Mouse (Mus musculus) heart, embryonic 13.5 days (tissue): ENCODE measurements at regions not wholly inside any gene's neighbourhood (a gene's known extent, or its start where the extent isn't known, plus 50 kb on each side); places are given as distances from the start of the nearest gene placed in this dataset.
"Not testable (repeated sequence)": the region's sequence is repeated elsewhere in the genome, so short reads cannot be mapped to it uniquely, and the experiment has no call there.

Experiments used
- ATAC-seq: fragments of 200-750 bp; cut with Nextera tagmentation; 2 replicates; pipeline ENCODE4 v1.8.0; 2017; ENCODE audit warnings: moderate TSS enrichment; ENCODE audit not compliant: insufficient number of reproducible peaks, low FRiP score, low TSS enrichment; ENCODE audit errors: extremely low read depth
- H3K27ac ChIP-seq: fragments of 300-500 bp; sonication (generic); replicated peaks from 2 replicates; pipeline ENCODE4 v1.5.1; 2015; ENCODE audit warnings: moderate library complexity, mild to moderate bottlenecking, inconsistent platforms
- H3K27me3 ChIP-seq: fragments of 300-500 bp; sonication (generic); replicated peaks from 2 replicates; pipeline ENCODE4 v1.6.1; 2015; ENCODE audit warnings: mild to moderate bottlenecking, inconsistent platforms
- H3K36me3 ChIP-seq: fragments of 300-500 bp; sonication (generic); 2 replicates; pipeline ENCODE4 v1.6.1; 2015; ENCODE audit warnings: mild to moderate bottlenecking, inconsistent platforms
- H3K4me1 ChIP-seq: fragments of 300-500 bp; sonication (generic); 2 replicates; pipeline ENCODE4 v1.6.1; 2015; ENCODE audit warnings: inconsistent platforms
- H3K4me2 ChIP-seq: fragments of 300-500 bp; sonication (generic); 2 replicates; pipeline ENCODE4 v1.6.1; 2015; ENCODE audit warnings: inconsistent platforms, mild to moderate bottlenecking, moderate library complexity
- H3K4me3 ChIP-seq: fragments of 300-500 bp; sonication (generic); 2 replicates; pipeline ENCODE4 v1.5.1; 2015; ENCODE audit warnings: moderate library complexity, mild to moderate bottlenecking, inconsistent platforms
- H3K9ac ChIP-seq: fragments of 300-500 bp; sonication (generic); 2 replicates; pipeline ENCODE4 v1.6.1; 2015; ENCODE audit warnings: inconsistent platforms, mild to moderate bottlenecking, moderate library complexity
- H3K9me3 ChIP-seq: fragments of 300-500 bp; sonication (generic); 2 replicates; pipeline ENCODE4 v1.6.1; 2016; ENCODE audit warnings: inconsistent platforms
- WGBS: fragments of 180-500 bp; shearing (Covaris S2); methylation state at CpG from one replicate; pipeline ENCODE4 v1.1.7; 2015; ENCODE audit warnings: mixed read lengths; 5-methylcytosine and 5-hydroxymethylcytosine counted together

DNA sequence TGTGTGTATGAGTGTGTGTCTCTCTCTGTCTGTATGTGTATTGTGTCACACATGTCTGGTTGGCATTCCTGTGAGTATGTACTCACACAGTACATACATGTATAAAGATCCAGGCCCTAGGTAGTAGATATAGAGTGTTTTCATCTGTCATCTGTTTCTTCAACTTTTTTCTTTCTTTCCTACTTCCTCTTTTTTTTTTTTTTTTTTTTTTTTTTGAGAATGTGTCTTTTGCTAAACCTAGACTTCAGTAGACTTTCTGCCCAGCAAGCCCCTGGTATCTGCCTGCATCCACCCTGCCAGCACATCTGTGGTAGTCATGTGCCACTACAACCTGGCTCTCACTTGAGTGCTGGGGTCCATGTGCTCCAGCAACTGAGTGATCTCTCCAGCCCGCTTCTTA is 1073.3 kb downstream of the Diaph3 start:
- H3K27me3 ChIP-seq: no peaks in the 10 kb centered on the region
- no peak overlapping the region for H3K9ac ChIP-seq
- H3K4me3 ChIP-seq: no peak overlapping the region
- H3K9me3 ChIP-seq: no peaks in the 10 kb centered on the region
- no peak for ATAC-seq
- H3K4me2 ChIP-seq: no peak overlapping the region
- WGBS: 80% methylated on average over 1 of the region's 1 CpGs
- no peaks in the 10 kb centered on the region for H3K36me3 ChIP-seq
- H3K4me1 ChIP-seq: no peaks in the 10 kb centered on the region
- H3K27ac ChIP-seq: no peak overlapping the region

DNA sequence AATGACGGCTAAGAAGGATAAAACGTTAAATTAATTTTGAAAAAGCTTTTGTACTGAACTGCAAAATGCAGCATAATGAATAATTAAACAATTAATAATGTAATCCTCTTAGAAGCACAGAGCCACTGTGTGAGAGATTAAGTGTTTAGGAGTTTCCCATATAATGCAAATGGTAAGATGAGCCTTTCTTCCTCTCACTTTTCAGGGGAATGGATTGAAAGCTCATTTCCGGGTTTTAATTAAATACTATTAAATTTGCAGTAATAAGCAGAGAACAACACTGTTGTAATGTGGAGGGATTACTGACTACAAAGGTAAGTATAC is 1077.5 kb downstream of the Diaph3 start:
- WGBS: 74% methylated on average over 3 of the region's 3 CpGs
- ATAC-seq: no peak

DNA sequence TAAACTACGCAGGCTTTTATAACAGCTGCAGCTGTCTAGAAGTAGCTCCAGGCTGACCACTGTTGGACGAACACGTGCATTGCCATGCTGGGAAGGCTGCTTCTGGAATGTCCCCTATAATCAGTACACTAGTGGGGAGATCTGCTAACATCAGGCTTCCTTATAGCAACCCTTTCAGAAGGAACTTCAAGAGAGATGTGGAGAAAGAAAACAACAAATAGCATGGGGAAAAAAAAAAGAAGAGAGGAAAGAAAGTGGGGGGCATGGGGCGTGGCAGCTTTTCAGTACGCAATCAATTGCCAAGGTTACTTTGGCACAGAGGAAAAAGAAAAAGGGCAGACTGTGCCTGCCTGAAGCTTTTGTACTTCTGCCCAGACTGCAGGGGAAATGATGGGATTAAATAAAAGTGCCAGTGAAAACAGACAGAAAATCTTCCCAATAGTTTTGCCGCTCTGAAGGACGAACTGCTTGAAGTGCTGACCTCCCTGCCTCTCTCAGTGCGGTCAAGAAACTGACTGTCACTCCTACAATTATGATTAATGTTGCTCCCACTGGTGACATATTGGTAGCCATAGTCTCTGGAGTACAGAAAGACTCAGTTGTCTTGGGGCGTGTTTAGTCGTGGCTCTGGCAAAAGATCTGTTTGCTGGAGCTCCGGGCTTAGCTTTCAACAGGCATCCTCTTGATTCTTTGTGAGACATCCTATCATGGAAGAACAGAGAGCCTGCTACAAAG is 1078.0 kb downstream of the Diaph3 start:
- no peak overlapping the region for H3K9ac ChIP-seq
- no peaks in the 10 kb centered on the region for H3K36me3 ChIP-seq
- no peak for ATAC-seq
- H3K4me2 ChIP-seq: no peak overlapping the region
- WGBS: 72% methylated on average over 11 of the region's 11 CpGs
- H3K9me3 ChIP-seq: no peaks in the 10 kb centered on the region
- no peaks in the 10 kb centered on the region for H3K27me3 ChIP-seq
- H3K4me1 ChIP-seq: no peaks in the 10 kb centered on the region
- H3K4me3 ChIP-seq: no peak overlapping the region
- H3K27ac ChIP-seq: no peak overlapping the region

More for the DNA sequence above, 1077.5 kb downstream of the Diaph3 start:
- Histone ChIP-seq H3K4me1 (no peaks in the 10 kb centered on the region), H3K36me3 (no peaks in the 10 kb centered on the region), H3K4me2 (no peak overlapping the region), H3K27me3 (no peaks in the 10 kb centered on the region), H3K4me3 (no peak overlapping the region), H3K27ac (no peak overlapping the region), H3K9ac (no peak overlapping the region), H3K9me3 (no peaks in the 10 kb centered on the region)

DNA sequence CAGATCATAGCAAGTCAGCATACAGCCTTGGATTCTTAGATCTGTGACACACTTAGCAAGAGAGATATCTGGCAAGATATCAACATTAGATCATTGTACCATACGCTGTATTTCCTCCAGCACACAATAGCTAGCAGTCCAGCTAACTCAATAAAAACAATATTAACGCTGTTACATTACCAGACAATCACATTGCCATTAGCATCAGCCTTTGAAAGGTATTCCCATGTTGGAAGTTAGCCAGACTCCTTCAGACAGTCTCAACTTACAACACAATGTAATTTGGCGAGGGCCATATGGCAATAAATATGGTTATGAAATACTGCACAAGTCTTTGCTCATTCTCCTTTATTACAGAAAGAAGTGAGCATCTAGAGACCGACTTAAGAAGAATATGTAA is 1084.0 kb downstream of the Diaph3 start:
- whole genome bisulfite sequencing: 65% methylated on average over 4 of the region's 4 CpGs
- no peak for ATAC-seq

GRCm38 (mm10) chr14:86054668-86055067 is 1086.4 kb downstream of the Diaph3 start:
- no peak for ATAC-seq
- no peak overlapping the region for H3K9ac ChIP-seq
- H3K36me3 ChIP-seq: no peaks in the 10 kb centered on the region

More for the DNA sequence above, 1084.0 kb downstream of the Diaph3 start:
- no peak overlapping the region for H3K4me3 ChIP-seq
- no peak overlapping the region for H3K4me2 ChIP-seq
- H3K9ac ChIP-seq: no peak overlapping the region
- H3K9me3 ChIP-seq: no peaks in the 10 kb centered on the region
- H3K27ac ChIP-seq: no peak overlapping the region
- H3K36me3 ChIP-seq: no peaks in the 10 kb centered on the region
- H3K4me1 ChIP-seq: no peaks in the 10 kb centered on the region
- no peaks in the 10 kb centered on the region for H3K27me3 ChIP-seq

DNA sequence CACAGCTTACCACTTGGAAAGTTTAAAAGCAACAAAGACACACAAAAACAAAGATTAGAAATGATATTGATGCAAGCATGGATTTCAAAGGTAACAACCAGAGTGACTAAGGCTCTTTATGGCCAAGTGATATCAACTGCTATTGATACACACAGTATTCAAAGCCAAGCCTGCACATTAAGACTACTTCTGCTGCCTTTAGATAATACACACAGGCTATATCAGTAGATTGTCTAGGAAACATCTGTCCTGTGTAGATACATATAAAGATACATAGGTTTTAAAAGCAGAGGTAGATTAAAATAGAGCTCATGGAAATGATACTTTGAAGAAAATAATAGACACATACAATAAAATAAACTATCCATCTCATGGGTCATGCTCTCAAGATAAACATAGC is 1111.6 kb downstream of the Diaph3 start:
- H3K27ac ChIP-seq: no peak overlapping the region
- H3K4me2 ChIP-seq: no peak overlapping the region
- H3K4me1 ChIP-seq: no peaks in the 10 kb centered on the region
- H3K9ac ChIP-seq: no peak overlapping the region
- no peaks in the 10 kb centered on the region for H3K27me3 ChIP-seq
- no peaks in the 10 kb centered on the region for H3K36me3 ChIP-seq
- no peak for ATAC-seq
- H3K4me3 ChIP-seq: no peak overlapping the region
- no peaks in the 10 kb centered on the region for H3K9me3 ChIP-seq

More at GRCm38 (mm10) chr14:86054668-86055067, 1086.4 kb downstream of the Diaph3 start:
- H3K9me3 ChIP-seq: no peaks in the 10 kb centered on the region
- H3K4me2 ChIP-seq: no peak overlapping the region
- 78% methylated on average over 1 of the region's 1 CpGs for WGBS
- H3K27me3 ChIP-seq: no peaks in the 10 kb centered on the region
- H3K4me3 ChIP-seq: no peak overlapping the region
- no peaks in the 10 kb centered on the region for H3K4me1 ChIP-seq
- no peak overlapping the region for H3K27ac ChIP-seq

DNA sequence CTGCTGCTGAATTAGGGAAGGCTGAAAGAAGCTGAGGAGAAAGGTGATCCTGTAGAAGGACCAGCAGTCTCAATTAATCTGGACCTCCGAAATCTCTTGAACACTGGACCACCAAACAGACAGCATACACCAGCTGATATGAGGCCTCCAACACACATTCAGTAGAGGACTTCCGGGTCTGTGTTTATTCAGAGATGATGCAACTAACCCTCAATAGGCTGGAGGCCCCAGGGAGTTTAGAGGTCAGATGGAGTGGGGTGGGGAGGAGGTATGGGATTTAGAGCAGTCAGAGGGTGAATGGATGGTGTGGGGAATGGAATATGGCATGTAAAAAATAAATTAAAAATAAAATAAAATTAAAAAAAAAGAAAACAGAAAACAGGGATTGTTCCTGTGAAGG is 1123.4 kb downstream of the Diaph3 start:
- not testable (repeated sequence) for H3K27ac ChIP-seq, ATAC-seq, H3K36me3 ChIP-seq, H3K4me1 ChIP-seq, H3K4me2 ChIP-seq, H3K4me3 ChIP-seq, H3K9me3 ChIP-seq, H3K9ac ChIP-seq, H3K27me3 ChIP-seq
- WGBS: 69% methylated on average over 2 of the region's 2 CpGs
